Mouse (Mus musculus) frontal cortex, adult (tissue): ENCODE measurements around the gene Cul1.

Source experiments
- ATAC-seq: cut with Nextera tagmentation; 2 replicates; pipeline ENCODE4 v1.9.2; 2017; ENCODE audit warnings: mild to moderate bottlenecking, moderate library complexity, mixed read lengths; ENCODE audit not compliant: low TSS enrichment

Cul1 gene

GRCm38 (mm10) chr6:47472444-47472843 is 19.2 kb downstream of the Cul1 start:
- no peak for ATAC-seq

- no peak for ATAC-seq
Observed at GRCm38 (mm10) chr6:47482027-47482426, 28.8 kb downstream of the Cul1 start.

- no peak for ATAC-seq
Observed at GRCm38 (mm10) chr6:47494562-47494961, 41.4 kb downstream of the Cul1 start.

- ATAC-seq = no peak
Observed at GRCm38 (mm10) chr6:47520030-47520429, 66.8 kb downstream of the Cul1 start.

GRCm38 (mm10) chr6:47522431-47522830 is 69.2 kb downstream of the Cul1 start:
- ATAC-seq = no peak

GRCm38 (mm10) chr6:47525041-47525440 is 71.8 kb downstream of the Cul1 start:
- ATAC-seq = no peak

- ATAC-seq = no peak
Observed at GRCm38 (mm10) chr6:47526446-47526845, 73.2 kb downstream of the Cul1 start.

- no peak for ATAC-seq
Observed at GRCm38 (mm10) chr6:47527129-47527528, 73.9 kb downstream of the Cul1 start.

GRCm38 (mm10) chr6:47527655-47528054 is 74.5 kb downstream of the Cul1 start:
- no peak for ATAC-seq

- 0 out of 2 replicates have a peak, but pooled peaks have one; percentile 19 for ATAC-seq
Observed at GRCm38 (mm10) chr6:47532547-47532946, 79.3 kb downstream of the Cul1 start.

GRCm38 (mm10) chr6:47535333-47535732 is 82.1 kb downstream of the Cul1 start:
- ATAC-seq = peak; percentile 95

- ATAC-seq = no peak
Observed at GRCm38 (mm10) chr6:47552280-47552679, 99.1 kb downstream of the Cul1 start.

GRCm38 (mm10) chr6:47559287-47559686 is 106.1 kb downstream of the Cul1 start:
- ATAC-seq = no peak

GRCm38 (mm10) chr6:47560407-47560806 is 107.2 kb downstream of the Cul1 start:
- ATAC-seq = no peak

GRCm38 (mm10) chr6:47560846-47561245 is 107.6 kb downstream of the Cul1 start:
- ATAC-seq = no peak

- ATAC-seq = no peak
Observed at GRCm38 (mm10) chr6:47561426-47561825, 108.2 kb downstream of the Cul1 start.

- ATAC-seq = no peak
Observed at GRCm38 (mm10) chr6:47565326-47566035, 112.3 kb downstream of the Cul1 start.

GRCm38 (mm10) chr6:47572887-47573286 is 119.7 kb downstream of the Cul1 start:
- no peak for ATAC-seq
